Mouse (Mus musculus): ENCODE results near the gene Pom121. TPM values are rescaled to one million over a fixed set of nuclear protein-coding genes. Genes with fewer than 3 reads are reported as not detected.
A peak's percentile ranks its signal among the peaks of the same experiment; 100 is the strongest.

Pom121 gene
- polyA plus RNA-seq, 1 experiment = 15.8 TPM

GRCm38 (mm10) chr5:135405437-135405836 is 11.1 kb upstream of the Pom121 start:
- Histone ChIP-seq H3K4me3 (replicated peaks; ENCODE audit: control insufficient read depth, low read depth, low read length) (no peak overlapping the region), H3K4me1 (ENCODE audit: control insufficient read depth, insufficient read depth, low read length) (no peaks in the 10 kb centered on the region), H3K27ac (ENCODE audit: control insufficient read depth, insufficient read depth, low read depth, low read length, poor library complexity) (no peak overlapping the region)
- TF ChIP-seq POLR2A (IDR thresholded peaks at IDR 0.05; ENCODE audit: borderline replicate concordance, control insufficient read depth, low read depth, low read length) (no peak), CTCF (IDR thresholded peaks at IDR 0.05; ENCODE audit: control insufficient read depth, insufficient read depth, low read length) (no peak)
- 79% methylated on average over 9 of the region's 9 CpGs for WGBS

- no peak overlapping the region for H3K4me3 ChIP-seq (replicated peaks; ENCODE audit: control insufficient read depth, low read depth, low read length)
- TF ChIP-seq POLR2A (IDR thresholded peaks at IDR 0.05; ENCODE audit: borderline replicate concordance, control insufficient read depth, low read depth, low read length) (no peak), CTCF (IDR thresholded peaks at IDR 0.05; ENCODE audit: control insufficient read depth, insufficient read depth, low read length) (no peak)
- WGBS = 56% methylated on average over 20 of the region's 20 CpGs
- no peaks in the 10 kb centered on the region for H3K4me1 ChIP-seq (ENCODE audit: control insufficient read depth, insufficient read depth, low read length)
- H3K27ac ChIP-seq (ENCODE audit: control insufficient read depth, insufficient read depth, low read depth, low read length, poor library complexity) = no peak overlapping the region
Measured at GRCm38 (mm10) chr5:135404623-135405022, 10.3 kb upstream of the Pom121 start.

- H3K27ac ChIP-seq (ENCODE audit: control insufficient read depth, insufficient read depth, low read depth, low read length, poor library complexity) = no peak overlapping the region
- 8% methylated on average over 2 of the region's 2 CpGs for WGBS
- no peak overlapping the region for H3K4me3 ChIP-seq (replicated peaks; ENCODE audit: control insufficient read depth, low read depth, low read length)
- no peaks in the 10 kb centered on the region; the same call in 1 of the 2 replicates for H3K4me1 ChIP-seq (ENCODE audit: control insufficient read depth, insufficient read depth, low read length)
- TF ChIP-seq CTCF (IDR thresholded peaks at IDR 0.05; ENCODE audit: control insufficient read depth, insufficient read depth, low read length) = peak; percentile 96
- no peak for TF ChIP-seq POLR2A (IDR thresholded peaks at IDR 0.05; ENCODE audit: borderline replicate concordance, control insufficient read depth, low read depth, low read length)
Measured at GRCm38 (mm10) chr5:135400244-135400643, 5.9 kb upstream of the Pom121 start.

GRCm38 (mm10) chr5:135399382-135399781 is 5.0 kb upstream of the Pom121 start:
- TF ChIP-seq CTCF (IDR thresholded peaks at IDR 0.05; ENCODE audit: control insufficient read depth, insufficient read depth, low read length) (no peak), POLR2A (IDR thresholded peaks at IDR 0.05; ENCODE audit: borderline replicate concordance, control insufficient read depth, low read depth, low read length) (no peak)
- no peaks in the 10 kb centered on the region; the same call in 1 of the 2 replicates for H3K4me1 ChIP-seq (ENCODE audit: control insufficient read depth, insufficient read depth, low read length)
- WGBS = 83% methylated on average over 6 of the region's 6 CpGs
- no peak overlapping the region for H3K4me3 ChIP-seq (replicated peaks; ENCODE audit: control insufficient read depth, low read depth, low read length)
- no peak overlapping the region for H3K27ac ChIP-seq (ENCODE audit: control insufficient read depth, insufficient read depth, low read depth, low read length, poor library complexity)

- Histone ChIP-seq H3K27ac (ENCODE audit: control insufficient read depth, insufficient read depth, low read depth, low read length, poor library complexity) (no peak overlapping the region), H3K4me3 (replicated peaks; ENCODE audit: control insufficient read depth, low read depth, low read length) (no peak overlapping the region), H3K4me1 (ENCODE audit: control insufficient read depth, insufficient read depth, low read length) (no peaks in the 10 kb centered on the region; the same call in 1 of the 2 replicates)
- TF ChIP-seq CTCF (IDR thresholded peaks at IDR 0.05; ENCODE audit: control insufficient read depth, insufficient read depth, low read length) = peak; percentile 47
- no peak for TF ChIP-seq POLR2A (IDR thresholded peaks at IDR 0.05; ENCODE audit: borderline replicate concordance, control insufficient read depth, low read depth, low read length)
- WGBS = 41% methylated on average over 5 of the region's 5 CpGs
Measured at GRCm38 (mm10) chr5:135395826-135396225, 1.5 kb upstream of the Pom121 start.

GRCm38 (mm10) chr5:135383771-135384170 is 10.6 kb downstream of the Pom121 start:
- 83% methylated on average over 10 of the region's 10 CpGs for WGBS
- Histone ChIP-seq H3K4me3 (replicated peaks; ENCODE audit: control insufficient read depth, low read depth, low read length) (no peak overlapping the region), H3K27ac (ENCODE audit: control insufficient read depth, insufficient read depth, low read depth, low read length, poor library complexity) (no peak overlapping the region), H3K4me1 (ENCODE audit: control insufficient read depth, insufficient read depth, low read length) (no peaks in the 10 kb centered on the region)
- no peak for TF ChIP-seq CTCF (IDR thresholded peaks at IDR 0.05; ENCODE audit: control insufficient read depth, insufficient read depth, low read length)

GRCm38 (mm10) chr5:135382746-135383145 is 11.6 kb downstream of the Pom121 start:
- WGBS = 81% methylated on average over 7 of the region's 7 CpGs
- H3K4me3 ChIP-seq (replicated peaks; ENCODE audit: control insufficient read depth, low read depth, low read length) = no peak overlapping the region
- TF ChIP-seq POLR2A (IDR thresholded peaks at IDR 0.05; ENCODE audit: borderline replicate concordance, control insufficient read depth, low read depth, low read length) = no peak
- no peak for TF ChIP-seq CTCF (IDR thresholded peaks at IDR 0.05; ENCODE audit: control insufficient read depth, insufficient read depth, low read length)
- H3K27ac ChIP-seq (ENCODE audit: control insufficient read depth, insufficient read depth, low read depth, low read length, poor library complexity) = no peak overlapping the region
- no peaks in the 10 kb centered on the region for H3K4me1 ChIP-seq (ENCODE audit: control insufficient read depth, insufficient read depth, low read length)

- no peak overlapping the region for H3K27ac ChIP-seq (ENCODE audit: control insufficient read depth, insufficient read depth, low read depth, low read length, poor library complexity)
- no peak overlapping the region for H3K4me3 ChIP-seq (replicated peaks; ENCODE audit: control insufficient read depth, low read depth, low read length)
- WGBS = 89% methylated on average over 10 of the region's 10 CpGs
- H3K4me1 ChIP-seq (ENCODE audit: control insufficient read depth, insufficient read depth, low read length) = no peaks in the 10 kb centered on the region
- TF ChIP-seq POLR2A (IDR thresholded peaks at IDR 0.05; ENCODE audit: borderline replicate concordance, control insufficient read depth, low read depth, low read length) (no peak), CTCF (IDR thresholded peaks at IDR 0.05; ENCODE audit: control insufficient read depth, insufficient read depth, low read length) (no peak)
Measured at GRCm38 (mm10) chr5:135381356-135381925, 12.9 kb downstream of the Pom121 start.

- TF ChIP-seq POLR2A (IDR thresholded peaks at IDR 0.05; ENCODE audit: borderline replicate concordance, control insufficient read depth, low read depth, low read length) = no peak
- TF ChIP-seq CTCF (IDR thresholded peaks at IDR 0.05; ENCODE audit: control insufficient read depth, insufficient read depth, low read length) = no peak
- no peak overlapping the region for H3K4me3 ChIP-seq (replicated peaks; ENCODE audit: control insufficient read depth, low read depth, low read length)
- H3K4me1 ChIP-seq (ENCODE audit: control insufficient read depth, insufficient read depth, low read length) = no peaks in the 10 kb centered on the region
- no peak overlapping the region for H3K27ac ChIP-seq (ENCODE audit: control insufficient read depth, insufficient read depth, low read depth, low read length, poor library complexity)
- 96% methylated on average over 4 of the region's 4 CpGs for WGBS
Measured at GRCm38 (mm10) chr5:135380681-135381080, 13.7 kb downstream of the Pom121 start.
